In the genomic region with DNA sequence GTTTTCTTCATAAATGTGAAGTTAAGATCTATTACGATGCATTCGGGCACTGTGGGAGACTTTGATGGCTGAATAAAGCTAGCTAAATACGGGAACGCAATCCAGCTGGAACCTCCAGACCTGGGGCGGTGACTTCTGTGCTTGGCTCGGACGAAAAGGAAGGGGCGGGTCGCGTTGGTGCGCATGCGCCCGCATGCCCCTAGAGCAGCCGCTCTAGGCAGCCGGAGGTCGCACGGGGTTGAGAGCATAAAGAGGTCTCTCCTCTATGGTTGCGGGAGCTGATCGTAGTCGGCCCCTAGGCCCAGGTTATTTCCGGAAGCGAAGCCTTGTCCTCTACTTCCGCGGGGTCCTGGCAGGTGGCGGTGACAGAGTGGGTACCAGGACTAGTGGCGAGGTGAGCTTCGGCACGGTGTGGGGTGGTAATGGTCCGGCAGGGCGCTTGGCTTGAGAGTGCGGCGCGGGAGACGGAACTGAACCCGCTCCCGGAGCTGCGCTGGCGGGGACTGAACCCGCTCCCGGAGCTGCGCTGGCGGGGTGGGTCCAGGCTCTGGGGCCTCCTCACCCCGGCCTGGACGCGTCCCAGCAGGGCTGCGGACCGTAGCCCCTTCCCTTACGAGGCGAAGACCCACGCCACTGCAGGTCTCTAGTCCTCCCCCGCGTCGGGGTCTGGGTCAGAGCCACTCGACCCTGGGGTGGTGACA, we compare ENCODE assay signal across 8 mouse cellular contexts. TPM values are rescaled to one million over a fixed set of nuclear protein-coding genes. Genes with fewer than 3 reads are reported as not detected.
A peak's percentile ranks its signal among the peaks of the same experiment; 100 is the strongest.
DNase-seq lines count a peak whose midpoint lies in the region; ATAC-seq and TF ChIP-seq lines count a peak whose summit lies in the region.

A gene (plus strand): TSS at position 174 of the 701 bp plus-strand sequence.
A gene (plus strand): TSS at position 245 of the 701 bp plus-strand sequence.

- peak; percentile 90 to 93 for DNase-seq in heart, postnatal 14 days
- DNase-seq in layer of hippocampus, adult 11-12 months (ENCODE audit: low spot score), result peak; percentile 91
- peak; percentile 92 to 93 for DNase-seq in lung, adult 18-20 months
- peak; percentile 95 for DNase-seq in testis, postnatal 14 days (ENCODE audit: low spot score)

- peak within 1 kb of the TSS; percentile 77 for H3K9ac ChIP-seq in ES-Bruce4 (ENCODE audit: low read depth, poor library complexity, severe bottlenecking)
- H3K9ac ChIP-seq in forebrain, embryonic 13.5 days, result peak within 1 kb of the TSS; percentile 98
- H3K9ac ChIP-seq in neural tube, embryonic 15.5 days (replicated peaks), result peak within 1 kb of the TSS; percentile 94

- 0% methylated on average over 54 of the region's 54 CpGs for WGBS in forebrain, embryonic 13.5 days
- under 1% methylated on average over 53 of the region's 54 CpGs for WGBS in neural tube, embryonic 15.5 days

- H3K4me2 ChIP-seq in forebrain, embryonic 13.5 days, result peak within 1 kb of the TSS; percentile 87
- H3K4me2 ChIP-seq in neural tube, embryonic 15.5 days, result peak within 1 kb of the TSS; percentile 70

- 0 out of 2 replicates have a peak, but pooled peaks have one; percentile 52 for TF ChIP-seq EP300 in ES-Bruce4 (IDR thresholded peaks at IDR 0.05; ENCODE audit: insufficient read depth, low read depth, low read length)

- no peaks in the 10 kb centered on the region for H3K9me3 ChIP-seq in ES-Bruce4 (replicated peaks; ENCODE audit: control insufficient read depth, insufficient read depth, low read length, poor library complexity, severe bottlenecking)
- no peaks in the 10 kb centered on the region for H3K9me3 ChIP-seq in forebrain, embryonic 13.5 days (replicated peaks)
- no peaks in the 10 kb centered on the region for H3K9me3 ChIP-seq in neural tube, embryonic 15.5 days (replicated peaks)

- ATAC-seq in cerebellum, adult (ENCODE audit: insufficient number of reproducible peaks, low FRiP score, low TSS enrichment), result peak; percentile 89
- ATAC-seq in forebrain, embryonic 13.5 days, result peak; percentile 93
- ATAC-seq in neural tube, embryonic 15.5 days (ENCODE audit: low FRiP score), result peak; percentile 94

- TF ChIP-seq CTCF in ES-Bruce4 (IDR thresholded peaks at IDR 0.05; ENCODE audit: low read depth, low read length), result no peak

- 0 out of 2 replicates have a peak, but pooled peaks cover 3% of the 10 kb centered on the region for H3K36me3 ChIP-seq in ES-Bruce4 (ENCODE audit: control insufficient read depth, insufficient read depth, low read length, poor library complexity, severe bottlenecking)
- H3K36me3 ChIP-seq in forebrain, embryonic 13.5 days (ENCODE audit: poor library complexity, severe bottlenecking), result peaks cover 6% of the 10 kb centered on the region
- H3K36me3 ChIP-seq in neural tube, embryonic 15.5 days, result peaks cover 6% of the 10 kb centered on the region

- intact Hi-C loops in heart, postnatal 14 days (cut with DNase I), result no loop called here

- H3K27me3 ChIP-seq in ES-Bruce4 (ENCODE audit: control insufficient read depth, insufficient read depth, low read length, poor library complexity, severe bottlenecking), result no peaks in the 10 kb centered on the region
- no peaks in the 10 kb centered on the region for H3K27me3 ChIP-seq in forebrain, embryonic 13.5 days
- H3K27me3 ChIP-seq in neural tube, embryonic 15.5 days (replicated peaks), result no peaks in the 10 kb centered on the region

- no peaks in the 10 kb centered on the region for H3K4me1 ChIP-seq in ES-Bruce4 (ENCODE audit: control insufficient read depth, insufficient read depth, low read length)
- H3K4me1 ChIP-seq in forebrain, embryonic 13.5 days, result peaks cover 19% of the 10 kb centered on the region
- peaks cover 29% of the 10 kb centered on the region for H3K4me1 ChIP-seq in neural tube, embryonic 15.5 days

- peak within 1 kb of the TSS; percentile 16; the same call in 1 of the 2 replicates for H3K27ac ChIP-seq in ES-Bruce4 (ENCODE audit: insufficient read depth, low read length)
- H3K27ac ChIP-seq in forebrain, embryonic 13.5 days, result peak within 1 kb of the TSS; percentile 76
- H3K27ac ChIP-seq in neural tube, embryonic 15.5 days (replicated peaks), result peak within 1 kb of the TSS; percentile 83

- peak; percentile 92 for TF ChIP-seq POLR2A in ES-Bruce4 (IDR thresholded peaks at IDR 0.05; ENCODE audit: insufficient read depth, low read length)

- H3K4me3 ChIP-seq in ES-Bruce4 (ENCODE audit: low read depth, low read length), result peak within 1 kb of the TSS; percentile 92
- H3K4me3 ChIP-seq in forebrain, embryonic 13.5 days, result peak within 1 kb of the TSS; percentile 96
- peak within 1 kb of the TSS; percentile 98 for H3K4me3 ChIP-seq in neural tube, embryonic 15.5 days (replicated peaks)

RNA-seq across cellular contexts. Expression of the first gene that starts in this region (rescaled TPM):
- 24.1 and 25.5 TPM in 2 replicates for polyA plus RNA-seq in ES-Bruce4 (2011; ENCODE audit: insufficient read depth, insufficient read length, low read depth, missing spikeins)
- 44.7 and 50.9 TPM in 2 replicates for polyA plus RNA-seq in forebrain, embryonic 13.5 days (2015; fragmentation: Nextera tagmentation; extraction: Ambion mirVana)
- total RNA-seq in heart, postnatal 14 days (2021), result 10 to 100 TPM; 43.0 to 48.4 TPM
- polyA plus RNA-seq in neural tube, embryonic 15.5 days (2015; fragmentation: Nextera tagmentation; extraction: Ambion mirVana), result 51.4 and 58.1 TPM in 2 replicates

RNA-seq across cellular contexts. Expression of the second gene that starts in this region (rescaled TPM):
- polyA plus RNA-seq in ES-Bruce4 (2011; ENCODE audit: insufficient read depth, insufficient read length, low read depth, missing spikeins), result 3.9 and 4.6 TPM in 2 replicates
- polyA plus RNA-seq in forebrain, embryonic 13.5 days (2015; fragmentation: Nextera tagmentation; extraction: Ambion mirVana), result 9.4 and 9.9 TPM in 2 replicates
- 1 to 10 TPM; 2.5 to 3.8 TPM for total RNA-seq in heart, postnatal 14 days (2021)
- 6.0 and 6.3 TPM in 2 replicates for polyA plus RNA-seq in neural tube, embryonic 15.5 days (2015; fragmentation: Nextera tagmentation; extraction: Ambion mirVana)

Comparison
In these comparisons a context has a peak if more than half of its experiments do, and no peak if none do; other contexts are left out.
1. Peak in every context shown above with its lines: DNase-seq, ATAC-seq, H3K4me3 ChIP-seq and H3K27ac ChIP-seq.
2. H3K27ac ChIP-seq: peak in every context shown above with its lines; median percentile 83 in neural tube, embryonic 15.5 days; 76 in forebrain, embryonic 13.5 days; 16 in ES-Bruce4.